Mouse (Mus musculus) forebrain, embryonic 10.5 days (tissue): ENCODE measurements at regions not wholly inside any gene's neighbourhood (a gene's known extent, or its start where the extent isn't known, plus 50 kb on each side); places are given as distances from the start of the nearest gene placed in this dataset.

Experiments
- DNase-seq: peaks from one replicate; pipeline ENCODE4 v3.0.0-alpha.2; 2017; ENCODE audit warnings: low spot score; ENCODE audit errors: extremely low spot score
- H3K27ac ChIP-seq: fragments of 300-500 bp; sonication (generic); 2 replicates; pipeline ENCODE4 v1.5.1; 2016; ENCODE audit warnings: mild to moderate bottlenecking
- H3K27me3 ChIP-seq: fragments of 300-500 bp; sonication (generic); 2 replicates; pipeline ENCODE4 v1.6.1; 2016; ENCODE audit warnings: mild to moderate bottlenecking; ENCODE audit not compliant: poor library complexity, severe bottlenecking
- H3K36me3 ChIP-seq: fragments of 300-500 bp; sonication (generic); replicated peaks from 2 replicates; pipeline ENCODE4 v1.6.1; 2016; ENCODE audit warnings: mild to moderate bottlenecking, moderate library complexity
- H3K4me1 ChIP-seq: fragments of 300-500 bp; sonication (generic); 2 replicates; pipeline ENCODE4 v1.6.1; 2016
- H3K4me3 ChIP-seq: fragments of 300-500 bp; sonication (generic); 2 replicates; pipeline ENCODE4 v1.5.1; 2016; ENCODE audit warnings: mild to moderate bottlenecking, moderate library complexity
- H3K9me3 ChIP-seq: fragments of 300-500 bp; sonication (generic); 2 replicates; pipeline ENCODE4 v1.6.1; 2016; ENCODE audit warnings: mild to moderate bottlenecking, moderate library complexity
- WGBS: fragments of 180-500 bp; shearing (Covaris S2); methylation state at CpG from one replicate; pipeline ENCODE4 v1.1.7; 2016; 5-methylcytosine and 5-hydroxymethylcytosine counted together

DNA sequence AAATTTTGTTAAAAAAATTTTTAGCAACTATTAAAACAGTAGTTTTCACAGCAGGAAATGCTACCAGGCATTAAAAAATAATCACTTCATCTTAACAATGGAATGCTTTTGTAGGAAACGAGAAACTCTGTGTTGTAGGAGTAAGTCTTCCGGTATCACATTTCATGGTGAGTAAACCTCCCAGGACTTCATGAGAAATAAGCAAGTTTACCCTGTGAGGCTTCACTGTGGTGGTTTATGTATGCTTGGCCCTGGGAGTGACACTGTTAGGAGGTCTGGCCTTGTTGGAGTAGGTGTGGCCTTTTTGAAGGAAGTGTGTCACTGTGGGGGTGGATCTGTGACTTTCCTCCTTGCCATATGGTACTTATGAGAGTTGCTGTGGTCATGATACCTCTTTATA is 289.0 kb upstream of the Igfbp3 start:
- Histone ChIP-seq H3K4me3 (no peak overlapping the region), H3K27ac (no peak overlapping the region), H3K36me3 (no peaks in the 10 kb centered on the region), H3K4me1 (no peaks in the 10 kb centered on the region), H3K27me3 (no peaks in the 10 kb centered on the region), H3K9me3 (no peaks in the 10 kb centered on the region)
- DNase-seq, result no peak
- 79% methylated on average over 2 of the region's 2 CpGs for WGBS

DNA sequence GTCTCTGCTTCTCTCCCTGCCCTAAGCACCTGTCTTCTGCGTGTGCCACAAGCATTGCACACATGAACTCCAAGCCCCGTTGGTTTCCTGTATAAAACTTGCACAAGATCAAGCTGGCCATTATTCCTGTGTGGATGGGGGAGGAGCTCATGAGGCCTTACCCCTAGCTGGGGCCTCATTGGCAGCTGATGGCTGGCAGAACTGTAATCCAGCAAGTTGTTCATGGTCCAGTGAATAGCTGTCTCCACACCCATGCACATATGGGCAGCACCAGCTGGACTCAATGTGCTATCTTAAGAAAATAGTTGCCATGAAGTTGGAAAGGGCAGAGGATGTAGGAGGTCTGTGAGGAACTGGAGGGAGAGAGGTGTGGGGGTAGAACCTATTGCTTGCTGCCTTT is 288.3 kb upstream of the Igfbp3 start:
- Histone ChIP-seq H3K4me1 (no peaks in the 10 kb centered on the region), H3K36me3 (no peaks in the 10 kb centered on the region), H3K27ac (no peak overlapping the region), H3K4me3 (no peak overlapping the region), H3K9me3 (no peaks in the 10 kb centered on the region), H3K27me3 (no peaks in the 10 kb centered on the region)
- 79% methylated on average over 2 of the region's 2 CpGs for WGBS
- DNase-seq, result no peak

DNA sequence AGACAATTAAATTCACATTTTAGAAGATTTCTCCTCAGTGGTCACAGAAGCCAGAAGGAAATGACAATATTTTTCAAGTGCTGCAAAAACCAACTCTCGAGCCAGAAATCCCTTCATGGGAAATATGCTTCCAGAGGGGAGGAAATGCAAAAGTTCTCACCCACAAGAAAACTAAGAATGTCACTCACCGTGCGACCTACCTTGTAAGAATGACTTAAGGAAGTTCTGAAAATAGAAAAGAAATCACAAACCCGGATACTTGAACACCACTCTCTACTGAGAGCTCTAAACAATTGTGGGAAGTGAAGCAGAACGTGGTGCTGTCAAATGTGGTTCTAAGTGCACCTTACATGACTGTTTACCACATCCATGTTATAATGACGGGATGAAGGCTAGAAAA is 284.1 kb upstream of the Igfbp3 start:
- H3K27ac ChIP-seq, result no peak overlapping the region
- H3K9me3 ChIP-seq, result no peaks in the 10 kb centered on the region
- H3K27me3 ChIP-seq, result no peaks in the 10 kb centered on the region
- H3K4me1 ChIP-seq, result no peaks in the 10 kb centered on the region
- no peak overlapping the region for H3K4me3 ChIP-seq
- no peaks in the 10 kb centered on the region for H3K36me3 ChIP-seq
- no peak for DNase-seq
- 88% methylated on average over 6 of the region's 6 CpGs for WGBS

DNA sequence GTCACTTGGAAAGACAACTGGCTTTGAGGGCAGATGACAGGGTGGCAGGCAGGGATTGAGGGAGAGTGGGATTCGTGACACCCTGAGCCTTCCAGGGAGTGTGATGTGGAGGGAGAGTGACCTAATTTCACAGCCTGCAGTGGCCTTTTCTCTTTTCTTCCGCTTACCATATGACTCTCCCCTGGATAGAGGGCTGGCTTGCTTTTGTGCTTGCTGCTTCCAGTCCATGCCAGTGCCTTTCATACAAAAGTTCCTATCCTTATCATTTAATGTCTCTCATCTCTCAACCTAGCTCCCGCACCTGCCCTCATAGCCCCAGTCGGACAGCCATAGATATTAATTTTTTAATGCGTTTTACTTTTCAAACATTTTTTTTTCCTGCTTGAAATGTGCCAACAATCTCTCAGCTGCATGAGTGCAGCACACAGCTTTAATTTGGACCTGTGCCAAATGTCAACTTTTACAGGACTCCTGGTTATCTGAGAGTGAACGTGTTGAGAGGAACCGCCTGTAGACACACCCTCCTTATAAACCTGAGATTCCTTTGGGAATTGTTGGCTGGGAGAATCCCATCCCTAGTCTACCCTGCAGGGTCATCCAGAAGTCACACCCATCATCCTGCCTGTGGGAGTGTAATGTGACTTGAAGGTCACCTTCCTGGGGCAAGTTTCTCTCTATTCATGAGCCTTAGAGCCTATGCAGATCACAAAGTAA is 260.3 kb upstream of the Igfbp3 start:
- Histone ChIP-seq H3K9me3 (no peaks in the 10 kb centered on the region), H3K4me1 (no peaks in the 10 kb centered on the region), H3K27ac (no peak overlapping the region), H3K27me3 (no peaks in the 10 kb centered on the region), H3K36me3 (no peaks in the 10 kb centered on the region), H3K4me3 (no peak overlapping the region)
- DNase-seq, result no peak
- 91% methylated on average over 7 of the region's 7 CpGs for WGBS

DNA sequence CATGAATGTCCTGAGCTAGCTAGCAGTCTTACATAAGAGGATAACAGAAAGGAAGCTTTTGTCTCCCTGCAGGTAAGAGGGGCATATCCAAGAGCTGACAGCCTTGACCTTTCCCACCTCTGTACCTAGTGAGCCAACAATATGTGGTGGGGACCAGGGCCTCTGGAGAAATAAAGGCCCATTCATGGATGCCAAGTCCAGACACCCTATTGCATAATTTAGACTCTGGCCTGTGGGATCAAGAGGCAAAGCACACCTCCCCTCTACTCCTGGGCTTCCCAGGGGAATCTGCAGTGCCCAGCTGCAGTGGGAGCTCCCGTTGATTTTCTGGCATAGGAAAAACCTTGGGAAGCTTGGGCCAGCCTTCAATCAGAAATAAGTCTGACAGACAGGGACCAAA is 251.8 kb upstream of the Igfbp3 start:
- H3K36me3 ChIP-seq, result no peaks in the 10 kb centered on the region
- no peak for DNase-seq
- 90% methylated on average over 1 of the region's 1 CpGs for WGBS
- no peaks in the 10 kb centered on the region for H3K27me3 ChIP-seq
- H3K4me3 ChIP-seq, result no peak overlapping the region
- no peaks in the 10 kb centered on the region for H3K4me1 ChIP-seq
- H3K9me3 ChIP-seq, result no peaks in the 10 kb centered on the region
- H3K27ac ChIP-seq, result no peak overlapping the region

DNA sequence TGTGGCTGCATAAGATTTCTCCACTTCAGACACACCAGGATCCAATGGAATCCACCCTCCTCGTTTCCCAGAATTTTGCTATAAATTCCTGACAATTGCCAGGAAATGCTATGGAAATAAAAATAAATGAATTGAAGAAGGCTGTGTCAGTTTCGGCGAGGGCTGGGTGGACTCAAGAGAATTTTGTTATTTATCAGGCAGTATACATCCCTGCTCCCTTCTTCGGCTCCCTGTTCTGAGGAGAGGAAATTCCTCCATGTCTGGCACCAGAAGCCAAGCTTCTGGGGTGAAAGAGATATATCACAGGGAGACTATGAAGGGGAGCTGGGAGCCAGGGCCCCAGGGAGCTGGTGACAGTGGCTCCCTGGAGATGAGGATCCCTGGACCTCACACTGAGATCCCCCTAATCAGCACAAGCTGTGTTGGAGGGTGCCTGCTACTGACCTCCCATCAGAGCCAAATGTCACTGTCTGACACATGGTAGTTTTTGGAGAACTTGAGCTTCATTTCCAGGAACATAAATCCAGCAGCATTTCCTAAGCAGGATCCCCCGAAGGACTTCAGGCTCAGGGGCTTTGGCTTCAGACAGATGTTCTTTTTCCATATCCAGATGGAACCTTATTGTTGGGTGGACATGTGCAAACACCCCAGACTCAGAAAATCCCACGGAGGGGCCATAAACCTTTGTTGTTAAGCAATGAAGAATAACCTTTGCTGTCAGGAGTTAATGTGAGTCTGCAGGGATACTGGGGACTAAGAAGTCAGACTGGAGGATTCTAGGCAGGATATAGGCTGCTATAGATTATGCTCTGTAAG is 248.4 kb upstream of the Igfbp3 start:
- no peak overlapping the region for H3K4me3 ChIP-seq
- H3K9me3 ChIP-seq, result no peaks in the 10 kb centered on the region
- H3K27ac ChIP-seq, result no peak overlapping the region
- no peak for DNase-seq
- WGBS, result 82% methylated on average over 6 of the region's 6 CpGs
- no peaks in the 10 kb centered on the region for H3K4me1 ChIP-seq
- no peaks in the 10 kb centered on the region for H3K36me3 ChIP-seq
- H3K27me3 ChIP-seq, result no peaks in the 10 kb centered on the region

DNA sequence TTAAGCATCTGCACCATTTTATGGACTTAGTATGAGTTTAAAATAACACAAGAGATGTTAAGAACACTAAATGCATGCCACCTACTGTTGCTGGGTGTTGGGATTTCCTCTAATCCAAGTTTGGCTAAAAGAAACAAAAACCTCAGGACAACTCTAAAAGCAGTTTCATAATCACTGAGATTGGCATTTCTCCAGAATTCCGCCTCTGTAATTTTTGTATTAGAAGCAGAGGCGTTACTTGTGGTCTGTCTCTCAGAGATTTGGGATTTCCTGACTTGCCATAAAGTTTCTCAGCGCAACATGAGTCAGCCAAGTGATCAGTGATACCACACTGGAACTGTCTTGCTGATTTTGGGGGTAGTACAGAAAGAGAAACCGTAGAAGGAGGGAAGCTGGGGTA is 238.0 kb upstream of the Igfbp3 start:
- Histone ChIP-seq H3K9me3 (no peaks in the 10 kb centered on the region), H3K27ac (no peak overlapping the region), H3K4me3 (no peak overlapping the region), H3K36me3 (no peaks in the 10 kb centered on the region), H3K4me1 (no peaks in the 10 kb centered on the region), H3K27me3 (no peaks in the 10 kb centered on the region)
- 95% methylated on average over 4 of the region's 4 CpGs for WGBS
- DNase-seq, result no peak

DNA sequence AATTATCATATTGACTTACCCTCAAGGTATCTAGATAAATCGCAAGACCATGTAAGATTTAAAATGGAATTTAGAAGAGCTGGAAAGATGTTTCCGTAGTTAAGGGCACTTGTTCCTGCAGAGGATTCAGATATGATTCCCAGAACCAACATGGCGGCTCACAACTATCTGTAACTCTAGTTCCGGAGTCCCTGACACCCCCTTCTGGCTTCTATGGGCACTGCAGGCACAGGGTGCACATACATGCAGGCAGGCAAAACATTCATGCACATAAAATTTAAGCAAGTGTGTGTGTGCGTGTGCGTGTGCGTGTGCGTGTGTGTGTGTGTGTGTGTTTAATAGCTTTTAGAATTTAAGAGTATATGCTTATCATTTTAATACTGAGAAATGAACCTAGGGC is 230.8 kb upstream of the Igfbp3 start:
- WGBS, result 91% methylated on average over 8 of the region's 8 CpGs

DNA sequence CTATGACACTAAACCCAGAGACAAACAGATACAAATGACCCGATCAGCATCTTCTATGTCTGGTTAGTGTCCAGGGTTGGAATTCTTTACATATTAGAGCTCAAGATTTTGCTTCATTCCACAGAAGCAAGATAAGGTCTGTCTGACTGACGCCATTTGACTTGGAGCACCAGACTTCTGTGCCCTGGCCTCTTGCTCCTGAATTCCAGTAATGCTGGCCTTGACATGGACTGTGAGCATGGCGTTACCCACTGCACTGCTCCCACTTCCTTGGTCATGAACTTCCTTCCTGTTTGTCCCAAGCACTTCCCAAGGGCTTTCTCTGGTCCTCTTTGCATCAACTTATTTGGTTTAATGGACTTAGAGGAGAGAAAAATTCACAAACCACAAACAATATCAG is 225.6 kb upstream of the Igfbp3 start:
- H3K36me3 ChIP-seq, result no peaks in the 10 kb centered on the region
- no peak for DNase-seq
- no peaks in the 10 kb centered on the region for H3K27me3 ChIP-seq
- H3K4me3 ChIP-seq, result no peak overlapping the region
- WGBS, result 89% methylated on average over 3 of the region's 3 CpGs
- no peak overlapping the region for H3K27ac ChIP-seq
- no peaks in the 10 kb centered on the region for H3K9me3 ChIP-seq
- no peaks in the 10 kb centered on the region for H3K4me1 ChIP-seq

More for the DNA sequence above, 230.8 kb upstream of the Igfbp3 start:
- no peak overlapping the region for H3K4me3 ChIP-seq
- no peaks in the 10 kb centered on the region for H3K36me3 ChIP-seq
- H3K27me3 ChIP-seq, result no peaks in the 10 kb centered on the region
- H3K9me3 ChIP-seq, result no peaks in the 10 kb centered on the region
- H3K27ac ChIP-seq, result no peak overlapping the region
- no peak for DNase-seq
- no peaks in the 10 kb centered on the region for H3K4me1 ChIP-seq

DNA sequence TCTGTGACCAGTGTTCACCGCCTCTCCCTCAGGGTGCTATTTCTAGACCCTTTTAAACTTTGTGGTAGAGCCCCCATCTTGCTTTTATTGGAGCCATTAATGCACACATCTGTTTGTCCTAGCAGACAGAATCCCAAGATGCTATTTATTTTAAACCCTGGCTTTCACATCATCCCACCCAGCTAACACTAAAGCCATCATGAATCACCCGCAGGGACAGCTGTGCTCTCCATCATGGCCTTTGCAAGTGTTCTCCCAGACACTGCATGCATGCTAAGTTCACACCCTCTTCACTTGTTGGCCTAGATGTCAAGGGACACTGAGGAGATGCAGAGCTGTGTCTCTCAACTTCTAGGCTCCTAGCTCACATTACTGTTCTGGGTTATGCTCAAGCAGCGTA is 220.9 kb upstream of the Igfbp3 start:
- Histone ChIP-seq H3K36me3 (no peaks in the 10 kb centered on the region), H3K4me1 (no peaks in the 10 kb centered on the region), H3K27me3 (no peaks in the 10 kb centered on the region), H3K9me3 (no peaks in the 10 kb centered on the region), H3K27ac (no peak overlapping the region), H3K4me3 (no peak overlapping the region)
- 94% methylated on average over 3 of the region's 3 CpGs for WGBS
- no peak for DNase-seq

DNA sequence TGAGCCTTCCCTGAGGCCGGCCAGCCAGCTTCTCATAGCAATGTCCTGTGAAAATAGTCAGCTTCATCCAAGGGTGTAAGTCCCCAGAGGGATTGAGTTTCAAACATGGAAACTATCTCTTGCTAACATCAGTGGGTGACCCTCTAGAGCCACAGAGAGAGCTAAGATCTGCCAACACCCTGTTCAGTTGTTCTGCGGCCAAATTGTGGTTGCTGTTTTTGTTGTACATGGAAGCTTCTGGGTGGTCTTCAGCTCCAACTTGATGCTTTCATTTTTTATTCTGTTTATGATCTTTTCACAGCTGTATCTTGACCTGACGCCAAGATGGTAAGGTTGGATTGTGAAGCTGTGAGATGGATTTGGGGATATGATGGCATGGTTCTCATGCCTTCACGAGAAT is 214.0 kb upstream of the Igfbp3 start:
- Histone ChIP-seq H3K4me1 (peaks cover 14% of the 10 kb centered on the region), H3K36me3 (no peaks in the 10 kb centered on the region), H3K4me3 (no peak overlapping the region), H3K9me3 (no peaks in the 10 kb centered on the region), H3K27ac (no peak overlapping the region), H3K27me3 (no peaks in the 10 kb centered on the region)
- WGBS, result 93% methylated on average over 4 of the region's 4 CpGs
- no peak for DNase-seq

DNA sequence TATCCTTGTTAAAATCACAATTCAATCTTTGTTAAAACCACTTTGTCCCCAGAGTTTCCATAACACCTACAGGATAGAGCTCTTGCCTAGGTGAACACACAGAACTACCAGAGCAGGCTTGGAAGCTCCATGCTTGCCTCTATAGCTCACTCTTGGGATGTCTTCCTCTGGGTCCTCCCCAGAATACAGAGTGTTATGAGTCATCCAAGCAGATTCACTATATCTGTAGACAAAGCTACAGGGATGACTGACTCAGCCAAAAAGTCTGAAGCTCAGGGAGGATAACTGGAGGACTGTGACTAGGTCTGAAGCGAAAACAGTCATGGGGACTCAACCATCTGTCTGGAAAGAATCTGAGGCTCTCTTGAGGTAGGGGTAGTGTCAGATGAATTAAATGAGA is 211.5 kb upstream of the Igfbp3 start:
- no peak for DNase-seq
- no peak overlapping the region for H3K4me3 ChIP-seq
- peaks cover 14% of the 10 kb centered on the region for H3K4me1 ChIP-seq
- 98% methylated on average over 1 of the region's 1 CpGs for WGBS
- no peaks in the 10 kb centered on the region for H3K27me3 ChIP-seq
- H3K36me3 ChIP-seq, result no peaks in the 10 kb centered on the region
- no peaks in the 10 kb centered on the region for H3K9me3 ChIP-seq
- H3K27ac ChIP-seq, result no peak overlapping the region

DNA sequence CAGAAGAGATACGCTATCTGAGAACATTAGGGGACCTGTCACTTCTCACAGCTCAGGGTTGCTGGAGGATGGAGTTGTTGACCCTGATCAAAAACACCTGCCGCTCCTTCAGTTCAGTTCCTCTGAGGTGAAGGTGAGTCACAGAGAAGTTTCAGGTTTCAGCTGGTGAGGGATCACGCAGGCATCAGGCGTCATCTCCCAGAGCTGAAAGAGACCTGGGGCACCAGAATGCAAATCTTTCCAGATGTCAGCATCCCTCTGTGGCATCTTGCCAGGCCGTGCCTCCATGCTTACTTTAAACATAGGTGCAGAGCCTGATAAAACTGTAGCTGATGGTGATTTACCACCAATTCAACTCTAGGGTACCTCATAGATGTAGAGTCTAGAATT is 210.4 kb upstream of the Igfbp3 start:
- WGBS, result 64% methylated on average over 5 of the region's 5 CpGs
- no peak overlapping the region for H3K4me3 ChIP-seq
- peaks cover 14% of the 10 kb centered on the region for H3K4me1 ChIP-seq
- no peaks in the 10 kb centered on the region for H3K27me3 ChIP-seq
- H3K27ac ChIP-seq, result peak overlapping the region; percentile 75; the same call in 1 of the 2 replicates
- no peak for DNase-seq
- H3K9me3 ChIP-seq, result no peaks in the 10 kb centered on the region
- no peaks in the 10 kb centered on the region for H3K36me3 ChIP-seq
